Mouse (Mus musculus) limb, embryonic 12.5 days (tissue): ENCODE results near the gene Polr2a. TPM values are rescaled to one million over a fixed set of nuclear protein-coding genes. Genes with fewer than 3 reads are reported as not detected.

Source experiments
- ATAC-seq: fragments of 200-750 bp; cut with Nextera tagmentation; 2 replicates; pipeline ENCODE4 v1.8.0; 2017; ENCODE audit warnings: low read depth, moderate TSS enrichment; ENCODE audit not compliant: insufficient number of reproducible peaks, insufficient read depth, low FRiP score, low TSS enrichment
- H3K27ac ChIP-seq: fragments of 300-500 bp; sonication (generic); 2 replicates; pipeline ENCODE4 v1.5.1; 2016; ENCODE audit warnings: mild to moderate bottlenecking, moderate library complexity
- H3K27me3 ChIP-seq: fragments of 300-500 bp; sonication (generic); 2 replicates; pipeline ENCODE4 v1.6.1; 2016; ENCODE audit warnings: mild to moderate bottlenecking, moderate library complexity
- H3K36me3 ChIP-seq: fragments of 300-500 bp; sonication (generic); 2 replicates; pipeline ENCODE4 v1.6.1; 2016; ENCODE audit warnings: mild to moderate bottlenecking, moderate library complexity
- H3K4me1 ChIP-seq: fragments of 300-500 bp; sonication (generic); replicated peaks from 2 replicates; pipeline ENCODE4 v1.6.1; 2016
- H3K4me2 ChIP-seq: fragments of 300-500 bp; sonication (generic); 2 replicates; pipeline ENCODE4 v1.6.1; 2016; ENCODE audit warnings: mild to moderate bottlenecking, moderate library complexity
- H3K4me3 ChIP-seq: fragments of 300-500 bp; sonication (generic); replicated peaks from 2 replicates; pipeline ENCODE4 v1.5.1; 2016; ENCODE audit warnings: mild to moderate bottlenecking
- H3K9ac ChIP-seq: fragments of 300-500 bp; sonication (generic); replicated peaks from 2 replicates; pipeline ENCODE4 v1.6.1; 2016; ENCODE audit warnings: mild to moderate bottlenecking, moderate library complexity
- H3K9me3 ChIP-seq: fragments of 300-500 bp; sonication (generic); 2 replicates; pipeline ENCODE4 v1.6.1; 2016; ENCODE audit warnings: mild to moderate bottlenecking, moderate library complexity
- WGBS: fragments of 180-500 bp; shearing (Covaris S2); methylation state at CpG from one replicate; pipeline ENCODE4 v1.1.7; 2016; 5-methylcytosine and 5-hydroxymethylcytosine counted together
- polyA plus RNA-seq: library from polyadenylated mRNA; unstranded; fragments of >200 nt; fragmentation: Nextera tagmentation; extraction: Ambion mirVana; gene quantifications from 2 replicates; pipeline ENCODE4 v1.2.1, GENCODE M21; 2016

Gene Polr2a
- polyA plus RNA-seq, 1 experiment from 2014 or later: 27.2 TPM

GRCm38 (mm10) chr11:69763551-69763950, 5.1 kb upstream of the Polr2a start:
- no peaks in the 10 kb centered on the region for H3K9me3 ChIP-seq
- no peak overlapping the region for H3K4me3 ChIP-seq
- no peak overlapping the region for H3K27ac ChIP-seq
- H3K36me3 ChIP-seq: no peaks in the 10 kb centered on the region
- H3K4me2 ChIP-seq: no peak overlapping the region
- H3K4me1 ChIP-seq: peaks cover 37% of the 10 kb centered on the region
- ATAC-seq: no peak
- no peak overlapping the region for H3K9ac ChIP-seq
- 67% methylated on average over 7 of the region's 7 CpGs for WGBS
- H3K27me3 ChIP-seq: no peaks in the 10 kb centered on the region

- Histone ChIP-seq H3K36me3 (no peaks in the 10 kb centered on the region), H3K27me3 (no peaks in the 10 kb centered on the region), H3K4me2 (no peak within 1 kb of the TSS), H3K9ac (no peak within 1 kb of the TSS), H3K9me3 (no peaks in the 10 kb centered on the region), H3K4me3 (no peak within 1 kb of the TSS), H3K27ac (peak within 1 kb of the TSS; percentile 98; the same call in 1 of the 2 replicates), H3K4me1 (peaks cover 30% of the 10 kb centered on the region)
- ATAC-seq: no peak
- WGBS: 59% methylated on average over 1 of the region's 1 CpGs
Observed at GRCm38 (mm10) chr11:69761868-69762267, 3.4 kb upstream of the Polr2a start, which contains the start of gene Slc35g3. Slc35g3 (minus strand) TSS chr11:69761968.

DNA sequence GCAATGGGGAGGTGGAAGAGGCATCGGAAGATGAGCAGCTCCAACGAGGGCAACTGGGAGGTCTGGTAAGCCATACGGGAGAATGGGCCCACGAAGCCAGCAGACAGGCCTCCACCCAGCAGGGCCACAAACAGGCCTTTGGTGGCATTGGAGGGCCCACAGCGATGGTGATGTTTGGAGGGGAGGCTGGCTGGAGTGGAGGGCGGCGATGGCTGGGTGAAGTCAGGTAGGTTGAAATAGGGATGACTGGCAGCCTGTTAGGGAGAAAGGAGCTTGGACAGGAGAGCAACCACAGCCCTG, 2.4 kb upstream of the Polr2a start:
- Histone ChIP-seq H3K27me3 (no peaks in the 10 kb centered on the region), H3K36me3 (no peaks in the 10 kb centered on the region), H3K4me3 (no peak overlapping the region), H3K4me1 (peaks cover 34% of the 10 kb centered on the region), H3K9me3 (no peaks in the 10 kb centered on the region), H3K9ac (no peak overlapping the region), H3K27ac (peak overlapping the region; percentile 98), H3K4me2 (no peak overlapping the region)
- no peak for ATAC-seq
- WGBS: 92% methylated on average over 7 of the region's 7 CpGs

DNA sequence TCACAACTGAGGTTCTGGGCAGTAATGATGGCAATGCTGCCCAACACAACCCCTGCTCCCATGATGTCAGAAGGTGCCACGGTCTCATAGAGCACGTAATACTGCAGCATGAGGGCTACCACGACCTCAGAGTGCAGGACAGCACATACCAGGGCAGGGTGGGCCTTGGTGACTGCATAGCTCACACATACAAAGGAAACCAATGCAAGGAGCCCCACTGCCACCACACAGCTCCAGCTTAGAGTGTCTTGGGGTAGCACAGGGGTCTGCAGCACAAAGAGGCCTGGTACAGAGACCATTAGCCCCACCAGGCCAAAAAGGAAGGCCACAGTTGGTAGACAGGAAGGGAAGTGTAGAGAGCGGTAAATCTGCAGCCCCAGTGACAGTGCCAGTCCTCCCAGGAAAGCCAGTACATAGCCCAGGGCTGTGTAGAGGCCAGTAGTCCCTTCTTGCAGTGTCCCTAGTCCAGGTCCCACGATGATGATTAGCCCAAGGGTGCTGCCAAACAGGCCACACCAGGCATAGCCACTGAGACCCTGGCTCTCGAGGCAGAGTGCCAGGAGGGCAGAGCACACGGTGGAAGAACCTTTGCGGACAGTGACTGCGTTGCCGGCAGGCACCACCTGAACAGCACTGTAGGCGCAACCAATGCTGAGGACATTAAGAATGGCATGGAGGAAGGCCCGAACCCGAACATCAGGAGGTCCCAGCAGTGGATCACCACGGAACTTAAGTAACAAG, 1.9 kb upstream of the Polr2a start:
- WGBS: 81% methylated on average over 14 of the region's 14 CpGs

DNA sequence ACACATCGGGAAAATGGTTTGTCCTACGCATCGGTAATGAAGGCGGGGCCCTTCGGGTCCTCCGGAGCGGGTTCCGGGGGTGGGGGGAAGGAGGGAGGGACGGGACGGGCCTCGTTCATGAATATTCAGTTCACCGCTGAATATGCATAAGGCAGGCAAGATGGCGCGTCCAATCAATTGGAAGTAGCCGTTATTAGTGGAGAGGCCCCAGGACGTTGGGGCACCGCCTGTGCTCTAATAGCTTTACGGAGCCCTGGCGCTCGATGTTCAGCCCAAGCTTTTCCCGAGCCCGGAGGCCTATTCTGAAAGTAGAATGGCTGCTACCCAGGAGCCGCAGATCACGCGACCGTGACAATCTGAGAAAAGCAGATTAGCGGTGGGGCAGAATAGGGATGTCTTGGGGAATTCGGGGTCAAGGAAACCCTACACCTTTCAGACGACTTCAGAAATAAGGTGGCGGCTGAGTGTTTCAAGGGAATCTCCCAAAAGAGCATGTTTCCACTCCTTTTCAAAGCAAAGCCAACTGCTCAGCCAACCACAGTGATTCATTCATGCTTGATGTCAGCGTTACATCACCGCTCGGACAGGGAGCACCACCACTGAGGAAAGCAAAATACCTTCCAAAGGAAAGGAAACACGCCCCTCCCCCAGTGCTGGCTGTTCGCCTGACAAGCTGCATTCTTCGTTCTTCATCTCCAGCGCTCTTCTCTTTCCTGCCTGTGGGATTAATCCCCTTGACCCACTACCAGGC, 709 bp upstream of the Polr2a start:
- no peaks in the 10 kb centered on the region for H3K36me3 ChIP-seq
- H3K4me2 ChIP-seq: peak overlapping the region; percentile 78
- no peaks in the 10 kb centered on the region for H3K27me3 ChIP-seq
- H3K9me3 ChIP-seq: no peaks in the 10 kb centered on the region
- ATAC-seq: peak; percentile 92
- peaks cover 40% of the 10 kb centered on the region for H3K4me1 ChIP-seq
- WGBS: under 1% methylated on average over 37 of the region's 37 CpGs
- H3K27ac ChIP-seq: peak overlapping the region; percentile 98
- peak overlapping the region; percentile 63 for H3K4me3 ChIP-seq
- H3K9ac ChIP-seq: peak overlapping the region; percentile 72

More for the DNA sequence above, 1.9 kb upstream of the Polr2a start:
- ATAC-seq: no peak
- peak overlapping the region; percentile 98 for H3K27ac ChIP-seq
- no peaks in the 10 kb centered on the region for H3K36me3 ChIP-seq
- peak overlapping the region; percentile 78 for H3K4me2 ChIP-seq
- H3K9me3 ChIP-seq: no peaks in the 10 kb centered on the region
- H3K27me3 ChIP-seq: no peaks in the 10 kb centered on the region
- peaks cover 37% of the 10 kb centered on the region for H3K4me1 ChIP-seq
- H3K4me3 ChIP-seq: peak overlapping the region; percentile 63
- H3K9ac ChIP-seq: peak overlapping the region; percentile 72; the same call in 1 of the 2 replicates

GRCm38 (mm10) chr11:69758090-69758456, 364 bp downstream of the Polr2a start:
- Histone ChIP-seq H3K4me3 (peak overlapping the region; percentile 63), H3K9me3 (no peaks in the 10 kb centered on the region), H3K36me3 (no peaks in the 10 kb centered on the region), H3K27ac (peak overlapping the region; percentile 98), H3K9ac (peak overlapping the region; percentile 72), H3K27me3 (no peaks in the 10 kb centered on the region), H3K4me2 (peak overlapping the region; percentile 78), H3K4me1 (peaks cover 43% of the 10 kb centered on the region)
- 0% methylated on average over 26 of the region's 26 CpGs for WGBS
- peak; percentile 71 for ATAC-seq

- no peaks in the 10 kb centered on the region for H3K36me3 ChIP-seq
- no peaks in the 10 kb centered on the region for H3K27me3 ChIP-seq
- H3K27ac ChIP-seq: peak overlapping the region; percentile 98
- H3K9ac ChIP-seq: peak overlapping the region; percentile 72
- 48% methylated on average over 9 of the region's 9 CpGs for WGBS
- peak overlapping the region; percentile 78 for H3K4me2 ChIP-seq
- H3K4me3 ChIP-seq: peak overlapping the region; percentile 63
- H3K4me1 ChIP-seq: peaks cover 48% of the 10 kb centered on the region
- no peaks in the 10 kb centered on the region for H3K9me3 ChIP-seq
- no peak for ATAC-seq
Observed at GRCm38 (mm10) chr11:69757303-69758089, 941 bp downstream of the Polr2a start.

GRCm38 (mm10) chr11:69754701-69755100, 3.7 kb downstream of the Polr2a start:
- Histone ChIP-seq H3K27ac (no peak overlapping the region), H3K9me3 (no peaks in the 10 kb centered on the region), H3K36me3 (0 out of 2 replicates have a peak, but pooled peaks cover 3% of the 10 kb centered on the region), H3K4me2 (peak overlapping the region; percentile 78), H3K4me3 (no peak overlapping the region; the same call in 1 of the 2 replicates), H3K4me1 (peaks cover 45% of the 10 kb centered on the region), H3K9ac (no peak overlapping the region), H3K27me3 (no peaks in the 10 kb centered on the region)
- no peak for ATAC-seq
- 61% methylated on average over 3 of the region's 3 CpGs for WGBS

- H3K4me3 ChIP-seq: no peak overlapping the region
- peaks cover 6% of the 10 kb centered on the region; the same call in 1 of the 2 replicates for H3K36me3 ChIP-seq
- no peak overlapping the region for H3K9ac ChIP-seq
- peaks cover 42% of the 10 kb centered on the region for H3K4me1 ChIP-seq
- WGBS: 94% methylated on average over 5 of the region's 5 CpGs
- ATAC-seq: no peak
- H3K27me3 ChIP-seq: no peaks in the 10 kb centered on the region
- peak overlapping the region; percentile 78; the same call in 1 of the 2 replicates for H3K4me2 ChIP-seq
- H3K27ac ChIP-seq: no peak overlapping the region
- H3K9me3 ChIP-seq: no peaks in the 10 kb centered on the region
Observed at GRCm38 (mm10) chr11:69754233-69754632, 4.2 kb downstream of the Polr2a start.

GRCm38 (mm10) chr11:69752686-69753085, 5.8 kb downstream of the Polr2a start:
- ATAC-seq: no peak
- Histone ChIP-seq H3K9ac (no peak overlapping the region), H3K4me1 (peaks cover 42% of the 10 kb centered on the region)

DNA sequence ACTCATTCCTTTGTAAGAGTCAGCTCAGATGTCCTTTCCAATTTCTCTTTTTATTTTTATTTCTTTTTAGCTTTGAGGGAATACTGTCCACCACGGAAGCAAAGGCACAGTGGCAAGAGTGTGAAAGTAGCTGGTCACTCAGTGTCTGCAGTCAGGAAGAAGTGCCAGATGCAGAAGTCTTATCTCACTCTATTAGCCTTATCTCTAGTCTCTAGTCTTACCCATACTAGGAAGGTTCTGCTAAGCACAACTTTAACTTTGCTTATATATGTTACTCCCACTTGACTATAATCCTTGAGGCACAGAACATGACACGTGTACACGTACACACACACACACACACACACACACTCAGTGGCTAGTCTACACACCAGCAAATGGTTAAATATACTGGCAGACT, 6.8 kb downstream of the Polr2a start:
- ATAC-seq: no peak
- H3K36me3 ChIP-seq: peaks cover 25% of the 10 kb centered on the region
- no peak overlapping the region for H3K27ac ChIP-seq
- 83% methylated on average over 3 of the region's 3 CpGs for WGBS
- no peak overlapping the region for H3K4me3 ChIP-seq
- H3K9ac ChIP-seq: no peak overlapping the region
- no peaks in the 10 kb centered on the region for H3K27me3 ChIP-seq
- no peak overlapping the region for H3K4me2 ChIP-seq
- no peaks in the 10 kb centered on the region for H3K9me3 ChIP-seq
- peaks cover 34% of the 10 kb centered on the region for H3K4me1 ChIP-seq

More at GRCm38 (mm10) chr11:69752686-69753085, 5.8 kb downstream of the Polr2a start:
- H3K4me3 ChIP-seq: no peak overlapping the region
- peaks cover 17% of the 10 kb centered on the region for H3K36me3 ChIP-seq
- H3K9me3 ChIP-seq: no peaks in the 10 kb centered on the region
- no peak overlapping the region for H3K27ac ChIP-seq
- H3K4me2 ChIP-seq: no peak overlapping the region
- H3K27me3 ChIP-seq: no peaks in the 10 kb centered on the region
